Mouse (Mus musculus) liver, embryonic 13.5 days (tissue): Measurements from ENCODE around the gene Catsperd. TPM values are rescaled to one million over a fixed set of nuclear protein-coding genes. Genes with fewer than 3 reads are reported as not detected.

Experiments used
- polyA plus RNA-seq: library from polyadenylated mRNA; unstranded; fragments of >200 nt; fragmentation: Nextera tagmentation; extraction: Ambion mirVana; gene quantifications from 2 replicates; pipeline ENCODE4 v1.2.1, GENCODE M21; 2015

Catsperd gene
- polyA plus RNA-seq, 1 experiment from 2014 or later = 0.37 TPM

Other genes with a start within 250 kb of the Catsperd start
- gene Ptprs, start 151.7 kb upstream of the Catsperd start, polyA plus RNA-seq = 6.2 and 7.6 TPM in 2 replicates
- gene Znrf4, start 115.7 kb upstream of the Catsperd start, polyA plus RNA-seq = not detected in 2 replicates
- 0.08 and 0.14 TPM in 2 replicates for gene Gm20219, start 73.8 kb upstream of the Catsperd start, polyA plus RNA-seq
- gene Safb2, start 43.6 kb upstream of the Catsperd start, polyA plus RNA-seq = 37.5 and 40.7 TPM in 2 replicates
- gene Safb, start 43.3 kb upstream of the Catsperd start, polyA plus RNA-seq = 44.4 and 59.7 TPM in 2 replicates
- gene 2410015M20Rik, start 18.4 kb upstream of the Catsperd start, polyA plus RNA-seq = 157 and 167 TPM in 2 replicates
- gene Rpl36, start 14.7 kb upstream of the Catsperd start, polyA plus RNA-seq = 1,217 and 1,404 TPM in 2 replicates
- gene Lonp1, start 1.3 kb upstream of the Catsperd start, polyA plus RNA-seq = 41.0 and 42.2 TPM in 2 replicates
- 49.6 and 50.8 TPM in 2 replicates for gene Ranbp3, start 45.2 kb downstream of the Catsperd start, polyA plus RNA-seq
- 229 and 268 TPM in 2 replicates for gene Ndufa11, start 89.6 kb downstream of the Catsperd start, polyA plus RNA-seq
- 2.6 and 3.2 TPM in 2 replicates for gene Vmac, start 89.9 kb downstream of the Catsperd start, polyA plus RNA-seq
- 1.00 and 1.0 TPM in 2 replicates for gene Nrtn, start 129.4 kb downstream of the Catsperd start, polyA plus RNA-seq
- 17.2 and 17.5 TPM in 2 replicates for gene Dus3l, start 136.6 kb downstream of the Catsperd start, polyA plus RNA-seq
- gene Prr22, start 142.1 kb downstream of the Catsperd start, polyA plus RNA-seq = 0.45 and 0.61 TPM in 2 replicates
- gene Rfx2, start 202.9 kb downstream of the Catsperd start, polyA plus RNA-seq = 10.1 and 10.7 TPM in 2 replicates
- not detected in 2 replicates for gene Acsbg2, start 246.3 kb downstream of the Catsperd start, polyA plus RNA-seq
- gene 1700061G19Rik, start 247.3 kb downstream of the Catsperd start, polyA plus RNA-seq = 0.03 and 0.08 TPM in 2 replicates